Mouse (Mus musculus) lung, embryonic 16.5 days (tissue): ENCODE measurements around the gene Meis1. TPM values are rescaled to one million over a fixed set of nuclear protein-coding genes. Genes with fewer than 3 reads are reported as not detected.

Experiments
- ATAC-seq: fragments of 200-750 bp; cut with Nextera tagmentation; 2 replicates; pipeline ENCODE4 v1.8.0; 2017; ENCODE audit warnings: low read depth, mild to moderate bottlenecking, moderate library complexity
- H3K27ac ChIP-seq: fragments of 300-500 bp; sonication (generic); 2 replicates; pipeline ENCODE4 v1.5.1; 2014; ENCODE audit warnings: mild to moderate bottlenecking, control low read depth, low read length
- H3K27me3 ChIP-seq: fragments of 300-500 bp; sonication (generic); 2 replicates; pipeline ENCODE4 v1.6.1; 2014; ENCODE audit warnings: low read depth, low read length, mixed read lengths; ENCODE audit not compliant: control insufficient read depth, insufficient read depth
- H3K36me3 ChIP-seq: fragments of 300-500 bp; sonication (generic); 2 replicates; pipeline ENCODE4 v1.6.1; 2014; ENCODE audit warnings: low read length; ENCODE audit not compliant: control insufficient read depth, insufficient read depth
- H3K4me1 ChIP-seq: fragments of 300-500 bp; sonication (generic); replicated peaks from 2 replicates; pipeline ENCODE4 v1.6.1; 2014; ENCODE audit warnings: low read length, mixed read lengths; ENCODE audit not compliant: control insufficient read depth, insufficient read depth
- H3K4me2 ChIP-seq: fragments of 300-500 bp; sonication (generic); 2 replicates; pipeline ENCODE4 v1.6.1; 2014; ENCODE audit warnings: low read depth, low read length, control low read depth
- H3K4me3 ChIP-seq: fragments of 300-500 bp; sonication (generic); 2 replicates; pipeline ENCODE4 v1.5.1; 2014; ENCODE audit warnings: mild to moderate bottlenecking, low read length, control low read depth
- H3K9ac ChIP-seq: fragments of 300-500 bp; sonication (generic); 2 replicates; pipeline ENCODE4 v1.6.1; 2014; ENCODE audit warnings: low read length, control low read depth
- H3K9me3 ChIP-seq: fragments of 300-500 bp; sonication (generic); 2 replicates; pipeline ENCODE4 v1.6.1; 2016; ENCODE audit warnings: low read length; ENCODE audit not compliant: control insufficient read depth
- WGBS: fragments of 180-500 bp; shearing (Covaris S2); extraction: QIAGEN DNeasy Blood & Tissue Kit; methylation state at CpG from one replicate; pipeline ENCODE4 v1.1.7; 2014; 5-methylcytosine and 5-hydroxymethylcytosine counted together
- polyA plus RNA-seq: library from polyadenylated mRNA; unstranded; fragments of >200 nt; fragmentation: Nextera tagmentation; extraction: Ambion mirVana; gene quantifications from 2 replicates; pipeline ENCODE4 v1.2.1, GENCODE M21; 2015

The Meis1 gene
- polyA plus RNA-seq, 1 experiment from 2014 or later, result 99.9 TPM

DNA sequence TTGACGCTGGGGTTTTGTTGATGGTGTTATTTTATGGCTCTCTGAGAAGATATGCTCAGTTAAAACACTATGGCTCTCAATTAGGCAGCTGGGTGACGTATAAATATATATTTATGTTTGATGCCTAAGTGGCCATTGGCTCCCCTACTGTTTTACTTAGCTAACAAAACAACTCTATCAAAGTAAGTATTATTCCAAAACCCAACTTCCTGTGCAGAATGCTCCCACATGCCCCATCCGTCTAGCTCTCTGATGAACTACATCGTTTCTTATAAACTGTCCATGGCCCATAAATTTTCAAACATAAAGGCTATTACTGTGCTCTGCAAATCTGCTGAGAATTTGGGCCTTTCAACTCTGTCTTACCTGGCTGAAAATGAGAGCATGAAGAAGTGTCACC, 168.0 kb downstream of the Meis1 start:
- H3K4me1 ChIP-seq, result no peaks in the 10 kb centered on the region; the same call in 1 of the 2 replicates
- no peak overlapping the region for H3K9ac ChIP-seq
- 70% methylated on average over 4 of the region's 4 CpGs for WGBS
- H3K27ac ChIP-seq, result no peak overlapping the region
- H3K36me3 ChIP-seq, result no peaks in the 10 kb centered on the region
- H3K4me2 ChIP-seq, result no peak overlapping the region
- no peak for ATAC-seq
- H3K27me3 ChIP-seq, result no peaks in the 10 kb centered on the region
- H3K4me3 ChIP-seq, result no peak overlapping the region
- no peaks in the 10 kb centered on the region for H3K9me3 ChIP-seq

DNA sequence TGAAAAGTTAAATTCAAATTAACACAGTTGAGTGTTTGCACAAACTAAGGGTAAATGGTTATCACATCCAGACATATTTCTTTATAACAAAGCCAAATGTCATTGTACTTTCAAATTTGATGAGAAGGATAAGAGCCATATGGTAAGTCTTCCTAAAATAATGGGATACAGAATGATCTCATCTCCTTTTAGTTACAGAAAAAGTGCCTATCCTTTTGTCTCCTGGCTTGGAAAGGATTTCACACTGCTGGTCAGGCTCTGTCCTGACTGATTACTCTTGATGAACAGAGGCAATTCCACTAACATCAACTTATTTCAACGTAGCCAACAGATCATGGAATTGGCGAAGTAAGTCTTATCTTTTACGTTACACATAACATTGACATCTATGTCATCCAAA, 171.1 kb downstream of the Meis1 start:
- WGBS, result 77% methylated on average over 3 of the region's 3 CpGs
- Histone ChIP-seq H3K9me3 (no peaks in the 10 kb centered on the region), H3K27ac (no peak overlapping the region), H3K4me1 (no peaks in the 10 kb centered on the region; the same call in 1 of the 2 replicates), H3K36me3 (no peaks in the 10 kb centered on the region), H3K9ac (no peak overlapping the region), H3K4me2 (no peak overlapping the region), H3K27me3 (no peaks in the 10 kb centered on the region), H3K4me3 (no peak overlapping the region)
- ATAC-seq, result no peak

DNA sequence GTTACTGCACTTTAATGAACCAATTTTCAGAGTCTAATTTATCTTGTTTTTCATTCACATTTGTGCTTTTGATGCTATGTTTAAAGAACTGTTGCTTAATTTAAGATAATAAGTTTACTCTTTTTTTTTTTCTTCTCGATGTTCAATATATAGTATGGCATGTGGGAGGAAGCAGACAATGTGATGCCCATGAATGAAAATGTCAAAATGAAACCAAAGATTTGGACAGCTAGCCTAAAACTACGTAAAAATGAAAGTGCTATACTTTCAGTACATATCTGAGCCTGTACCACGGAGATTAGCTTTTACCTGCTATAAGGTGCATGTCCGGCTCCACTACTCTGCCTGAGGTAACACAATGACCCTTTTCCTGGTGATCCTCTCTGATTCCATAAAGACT, 172.3 kb downstream of the Meis1 start:
- H3K9me3 ChIP-seq, result no peaks in the 10 kb centered on the region
- H3K27me3 ChIP-seq, result no peaks in the 10 kb centered on the region
- no peak overlapping the region for H3K9ac ChIP-seq
- WGBS, result 81% methylated on average over 4 of the region's 4 CpGs
- no peak overlapping the region for H3K4me2 ChIP-seq
- no peak for ATAC-seq
- no peaks in the 10 kb centered on the region; the same call in 1 of the 2 replicates for H3K4me1 ChIP-seq
- H3K27ac ChIP-seq, result no peak overlapping the region
- no peak overlapping the region for H3K4me3 ChIP-seq
- no peaks in the 10 kb centered on the region for H3K36me3 ChIP-seq

DNA sequence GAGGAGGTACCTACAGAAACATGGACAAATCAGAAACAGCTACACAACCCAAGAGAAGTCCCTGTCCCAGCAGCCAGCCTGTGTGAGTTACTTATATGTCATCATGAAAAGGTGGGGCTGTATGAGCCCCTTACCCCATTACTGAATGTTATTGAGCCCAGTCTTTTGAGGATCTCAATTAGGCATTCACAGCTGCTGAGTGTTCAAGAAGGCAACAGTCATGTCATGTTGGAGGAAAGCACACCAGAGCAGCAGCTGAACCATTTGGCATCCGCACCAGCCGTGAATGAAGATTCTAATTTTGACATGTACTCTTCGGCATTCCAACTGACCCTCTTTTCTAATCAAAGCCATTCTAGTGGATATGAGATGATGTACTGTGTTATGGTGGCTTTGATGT, 172.9 kb downstream of the Meis1 start:
- H3K27me3 ChIP-seq, result no peaks in the 10 kb centered on the region
- H3K4me3 ChIP-seq, result no peak overlapping the region
- WGBS, result 69% methylated on average over 3 of the region's 3 CpGs
- no peaks in the 10 kb centered on the region; the same call in 1 of the 2 replicates for H3K4me1 ChIP-seq
- no peak overlapping the region for H3K4me2 ChIP-seq
- H3K9ac ChIP-seq, result no peak overlapping the region
- H3K27ac ChIP-seq, result no peak overlapping the region
- peak; percentile 28; the same call in 1 of the 2 replicates for ATAC-seq
- H3K36me3 ChIP-seq, result no peaks in the 10 kb centered on the region
- H3K9me3 ChIP-seq, result no peaks in the 10 kb centered on the region

DNA sequence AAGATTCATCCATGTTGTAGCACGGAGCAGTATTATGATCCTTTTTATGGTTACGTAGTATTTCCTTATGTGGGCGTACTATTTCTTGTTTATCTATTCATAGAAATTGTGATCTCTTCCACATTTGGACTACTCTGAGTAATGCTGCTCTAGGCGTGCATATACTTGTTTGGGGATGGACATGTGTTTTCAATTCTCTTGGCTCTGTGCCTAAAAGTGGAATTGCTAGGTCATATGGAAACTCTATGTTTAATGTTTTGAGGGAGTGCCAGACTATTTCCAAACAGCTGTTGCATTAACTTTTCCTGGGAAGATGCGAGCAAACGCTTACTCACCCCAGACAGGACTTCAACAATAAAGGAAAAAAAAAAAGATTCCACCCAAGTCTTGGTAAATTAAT, 173.3 kb downstream of the Meis1 start:
- Histone ChIP-seq H3K4me2 (no peak overlapping the region), H3K4me3 (no peak overlapping the region), H3K9ac (no peak overlapping the region), H3K36me3 (no peaks in the 10 kb centered on the region), H3K4me1 (no peaks in the 10 kb centered on the region; the same call in 1 of the 2 replicates), H3K27ac (no peak overlapping the region), H3K9me3 (no peaks in the 10 kb centered on the region), H3K27me3 (no peaks in the 10 kb centered on the region)
- WGBS, result 63% methylated on average over 6 of the region's 6 CpGs
- peak; percentile 79; the same call in 1 of the 2 replicates for ATAC-seq

DNA sequence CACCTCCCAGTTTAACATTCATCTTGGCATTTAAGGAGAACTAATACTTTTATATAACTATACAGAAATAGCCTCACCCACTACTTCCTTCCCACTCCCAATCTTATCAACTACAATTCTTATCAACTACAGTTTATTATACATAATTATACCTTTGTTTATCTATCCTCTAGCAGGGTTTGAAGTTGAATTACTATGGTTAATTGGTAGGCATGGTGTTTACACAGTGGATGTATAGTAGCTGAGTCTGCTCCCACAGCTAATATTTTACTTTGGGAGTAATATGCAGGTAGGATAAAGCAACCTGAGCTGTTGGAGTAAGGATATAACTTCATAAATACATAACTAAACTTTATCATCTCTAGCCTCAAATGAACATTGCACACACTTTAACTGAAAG, 188.7 kb downstream of the Meis1 start:
- Histone ChIP-seq H3K36me3 (no peaks in the 10 kb centered on the region), H3K27ac (no peak overlapping the region), H3K4me1 (no peaks in the 10 kb centered on the region), H3K9ac (no peak overlapping the region), H3K4me2 (no peak overlapping the region), H3K4me3 (no peak overlapping the region), H3K27me3 (no peaks in the 10 kb centered on the region), H3K9me3 (no peaks in the 10 kb centered on the region)
- no peak for ATAC-seq
